Mouse (Mus musculus) testis, adult 2 months (tissue): ENCODE measurements around the gene Ggt6. TPM values are rescaled to one million over a fixed set of nuclear protein-coding genes. Genes with fewer than 3 reads are reported as not detected.

Experiments
- H3K27ac ChIP-seq: fragments of 200-500 bp; 2 replicates; pipeline ENCODE4 v1.5.1; 2012; ENCODE audit warnings: low read depth, low read length; ENCODE audit not compliant: control insufficient read depth, insufficient read depth
- H3K27me3 ChIP-seq: fragments of 200-500 bp; 2 replicates; pipeline ENCODE4 v1.6.1; 2012; ENCODE audit warnings: mild to moderate bottlenecking, low read length, moderate library complexity; ENCODE audit not compliant: control insufficient read depth, insufficient read depth
- H3K36me3 ChIP-seq: fragments of 200-500 bp; 2 replicates; pipeline ENCODE4 v1.6.1; 2012; ENCODE audit warnings: mild to moderate bottlenecking, low read length; ENCODE audit not compliant: control insufficient read depth, insufficient read depth
- H3K4me1 ChIP-seq: fragments of 200-500 bp; 2 replicates; pipeline ENCODE4 v1.6.1; 2012; ENCODE audit warnings: low read length; ENCODE audit not compliant: control insufficient read depth, insufficient read depth
- H3K4me3 ChIP-seq: fragments of 200-500 bp; 2 replicates; pipeline ENCODE4 v1.5.1; 2012; ENCODE audit warnings: low read depth, mild to moderate bottlenecking, low read length, moderate library complexity, mixed read lengths; ENCODE audit not compliant: control insufficient read depth
- CTCF ChIP-seq: fragments of 200-500 bp; IDR thresholded peaks from 2 replicates; pipeline ENCODE4 v1.5.1; 2012; ENCODE audit warnings: low read depth, mild to moderate bottlenecking, inconsistent platforms, low read length, moderate library complexity; ENCODE audit not compliant: control insufficient read depth, insufficient read depth, insufficient replicate concordance
- POLR2A ChIP-seq: fragments of 200-500 bp; IDR thresholded peaks from 2 replicates; pipeline ENCODE4 v1.6.1; 2012; ENCODE audit warnings: low read depth, mild to moderate bottlenecking, inconsistent platforms, low read length, moderate library complexity; ENCODE audit not compliant: control insufficient read depth
- polyA plus RNA-seq: library from polyadenylated mRNA; depleted of rRNA; stranded (reverse); fragments of >200 nt; gene quantifications from 2 replicates; pipeline ENCODE4 v1.2.3, GENCODE M21; 2012

Gene Ggt6
- polyA plus RNA-seq, 1 experiment, result 0.10 TPM

- no peaks in the 10 kb centered on the region for H3K36me3 ChIP-seq
- no peaks in the 10 kb centered on the region for H3K27me3 ChIP-seq
- H3K27ac ChIP-seq, result no peak overlapping the region
- H3K4me3 ChIP-seq, result no peak overlapping the region
- TF ChIP-seq POLR2A (no peak), CTCF (no peak)
- H3K4me1 ChIP-seq, result no peaks in the 10 kb centered on the region; the same call in 1 of the 2 replicates
Observed at GRCm38 (mm10) chr11:72418227-72418626, 17.1 kb upstream of the Ggt6 start.

DNA sequence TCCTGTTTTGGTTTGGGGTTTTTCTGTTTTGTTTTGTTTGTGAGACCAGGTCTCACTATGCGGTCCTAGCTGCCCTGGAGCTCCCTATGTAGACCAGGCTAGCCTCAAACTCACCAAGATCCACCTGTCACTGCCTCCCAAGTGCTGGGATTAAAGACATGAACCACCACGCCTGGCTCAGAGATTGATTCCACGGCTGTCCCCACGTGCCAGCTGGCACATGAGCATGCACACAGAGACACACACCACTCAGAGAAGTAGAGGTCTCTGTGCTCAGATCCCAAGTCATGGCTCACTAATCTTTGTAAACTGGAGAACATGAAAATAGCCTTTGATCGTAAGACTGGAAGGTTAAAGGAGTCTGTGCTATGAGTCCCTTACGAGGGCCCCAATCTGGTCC, 16.3 kb upstream of the Ggt6 start:
- H3K27ac ChIP-seq, result no peak overlapping the region
- no peaks in the 10 kb centered on the region for H3K36me3 ChIP-seq
- H3K4me1 ChIP-seq, result no peaks in the 10 kb centered on the region; the same call in 1 of the 2 replicates
- TF ChIP-seq CTCF (no peak), POLR2A (no peak)
- no peak overlapping the region for H3K4me3 ChIP-seq
- H3K27me3 ChIP-seq, result no peaks in the 10 kb centered on the region

GRCm38 (mm10) chr11:72420460-72421122, 14.7 kb upstream of the Ggt6 start:
- Histone ChIP-seq H3K27ac (no peak overlapping the region), H3K36me3 (no peaks in the 10 kb centered on the region), H3K4me1 (no peaks in the 10 kb centered on the region; the same call in 1 of the 2 replicates), H3K4me3 (no peak overlapping the region), H3K27me3 (no peaks in the 10 kb centered on the region)
- TF ChIP-seq POLR2A (no peak), CTCF (no peak)

DNA sequence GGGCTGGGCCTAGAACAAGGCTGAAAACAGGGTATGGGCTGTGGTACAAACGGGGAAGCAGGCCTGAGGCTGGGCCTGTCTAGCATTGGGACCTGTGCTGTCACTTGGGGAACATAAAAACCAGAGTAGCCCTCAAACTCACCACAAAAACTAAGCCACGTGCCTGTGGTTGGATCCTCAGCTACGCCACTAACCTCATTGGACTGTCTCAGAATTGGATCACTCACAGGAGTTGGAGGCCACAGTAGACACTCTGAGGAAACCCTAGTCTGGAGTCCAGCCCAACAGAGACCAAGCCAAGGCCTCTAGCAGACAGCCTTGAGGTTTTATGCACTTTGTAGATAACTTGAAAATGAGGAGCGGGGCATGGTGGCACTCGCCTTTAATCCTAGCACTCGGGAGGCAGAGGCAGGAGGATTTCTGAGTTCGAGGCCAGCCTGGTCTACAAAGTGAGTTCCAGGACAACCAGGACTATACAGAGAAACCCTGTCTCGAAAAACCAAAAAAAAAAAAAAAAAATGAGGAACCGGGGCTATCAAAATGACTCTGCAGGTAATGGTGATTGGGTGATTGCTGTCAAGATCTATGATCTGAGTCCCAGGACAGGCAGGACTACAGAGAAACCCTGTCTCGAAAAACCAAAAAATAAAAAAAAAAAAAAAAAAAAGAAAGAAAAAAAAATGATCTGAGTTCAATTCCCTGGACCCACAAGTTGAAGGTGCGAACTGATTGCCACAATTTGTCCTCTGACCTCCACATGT, 13.6 kb upstream of the Ggt6 start:
- Histone ChIP-seq H3K4me3 (no peak overlapping the region), H3K36me3 (no peaks in the 10 kb centered on the region), H3K27ac (no peak overlapping the region), H3K4me1 (no peaks in the 10 kb centered on the region; the same call in 1 of the 2 replicates), H3K27me3 (no peaks in the 10 kb centered on the region)
- no peak for TF ChIP-seq CTCF
- no peak for TF ChIP-seq POLR2A

- H3K4me3 ChIP-seq, result no peak overlapping the region
- H3K27ac ChIP-seq, result no peak overlapping the region
- no peaks in the 10 kb centered on the region for H3K36me3 ChIP-seq
- TF ChIP-seq CTCF (no peak), POLR2A (no peak)
- H3K27me3 ChIP-seq, result no peaks in the 10 kb centered on the region
- no peaks in the 10 kb centered on the region for H3K4me1 ChIP-seq
Observed at GRCm38 (mm10) chr11:72423686-72424085, 11.6 kb upstream of the Ggt6 start.

GRCm38 (mm10) chr11:72425201-72425600, 10.1 kb upstream of the Ggt6 start:
- Histone ChIP-seq H3K4me1 (no peaks in the 10 kb centered on the region), H3K27me3 (no peaks in the 10 kb centered on the region), H3K36me3 (no peaks in the 10 kb centered on the region), H3K27ac (no peak overlapping the region), H3K4me3 (no peak overlapping the region)
- TF ChIP-seq POLR2A, result no peak
- TF ChIP-seq CTCF, result no peak

- Histone ChIP-seq H3K27ac (no peak overlapping the region), H3K36me3 (no peaks in the 10 kb centered on the region), H3K4me3 (no peak overlapping the region), H3K4me1 (no peaks in the 10 kb centered on the region), H3K27me3 (no peaks in the 10 kb centered on the region)
- no peak for TF ChIP-seq CTCF
- TF ChIP-seq POLR2A, result no peak
Observed at GRCm38 (mm10) chr11:72426884-72427283, 8.4 kb upstream of the Ggt6 start.

DNA sequence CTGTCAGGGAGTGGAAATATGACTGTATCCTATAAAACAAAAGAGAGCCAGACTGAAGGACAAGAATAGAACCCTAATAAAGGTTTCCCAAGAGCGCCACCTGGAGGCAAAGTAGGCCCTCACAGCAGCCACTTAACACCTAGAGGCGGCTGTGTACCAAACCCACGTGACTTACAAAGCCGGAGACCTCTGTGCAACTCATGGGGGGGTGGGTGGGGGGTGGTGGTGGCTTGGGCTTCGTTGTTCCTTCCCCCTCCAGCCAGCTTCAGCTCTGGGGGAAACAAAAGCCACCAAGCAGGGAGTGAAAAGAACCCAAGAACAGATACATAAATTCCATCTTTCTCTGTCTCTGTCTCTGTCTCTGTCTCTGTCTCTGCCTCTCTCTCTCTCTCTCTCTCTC, 6.6 kb upstream of the Ggt6 start:
- H3K4me1 ChIP-seq, result no peaks in the 10 kb centered on the region
- no peak overlapping the region for H3K4me3 ChIP-seq
- no peak overlapping the region for H3K27ac ChIP-seq
- no peaks in the 10 kb centered on the region for H3K36me3 ChIP-seq
- H3K27me3 ChIP-seq, result no peaks in the 10 kb centered on the region
- TF ChIP-seq POLR2A (no peak), CTCF (peak; percentile 63; the same call in 1 of the 2 replicates)
